Mouse (Mus musculus): ENCODE data around the gene Syngap1. TPM values are rescaled to one million over a fixed set of nuclear protein-coding genes. Genes with fewer than 3 reads are reported as not detected.
A peak's percentile ranks its signal among the peaks of the same experiment; 100 is the strongest.

Gene Syngap1
- 5.2 TPM for polyA plus RNA-seq (2012; fragmentation: generic; extraction: Trizol)

DNA sequence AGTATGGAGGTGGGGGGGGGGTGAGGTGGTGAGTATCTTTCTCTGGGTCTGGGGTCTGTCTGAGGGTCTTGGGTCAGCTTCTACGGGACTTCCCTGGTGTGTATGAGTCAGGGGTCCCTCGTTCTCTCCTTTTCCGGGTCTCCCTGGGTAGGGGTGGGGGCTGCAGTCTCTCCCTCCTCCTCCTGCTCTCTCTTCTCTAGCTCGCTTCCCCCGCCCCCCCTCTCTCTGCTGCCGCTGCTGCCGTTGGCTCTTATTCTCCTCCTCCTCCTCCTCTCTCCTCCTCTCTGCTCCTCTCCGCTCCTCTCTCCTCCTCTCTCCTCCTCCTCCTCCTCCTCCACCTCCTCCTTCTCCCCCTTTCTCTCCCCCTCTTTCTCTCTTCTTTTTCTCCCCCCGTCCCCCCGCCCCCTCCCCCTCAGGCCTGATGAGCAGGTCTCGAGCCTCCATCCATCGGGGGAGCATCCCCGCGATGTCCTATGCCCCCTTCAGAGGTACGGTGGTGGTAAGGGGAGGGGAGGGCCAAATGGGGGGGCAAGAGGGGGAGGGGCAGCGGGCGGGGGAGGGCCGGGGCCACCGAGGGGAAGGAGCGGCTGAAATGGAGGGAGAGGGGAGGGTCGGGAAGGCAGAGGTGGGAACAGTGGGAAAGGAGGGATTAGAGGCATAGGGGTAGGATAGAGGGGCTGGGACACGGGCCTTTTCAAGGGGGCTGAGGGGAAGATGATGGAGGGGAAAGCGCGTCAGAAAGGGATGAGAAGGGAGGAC, at the start of gene Syngap1:
Gene Syngap1 (plus strand): TSS at position 223 of the 759 bp plus-strand sequence.
- H3K36me3 ChIP-seq (ENCODE audit: control insufficient read depth, insufficient read depth): no peaks in the 10 kb centered on the region
- H3K79me2 ChIP-seq (ENCODE audit: control insufficient read depth, insufficient read depth): peaks cover 13% of the 10 kb centered on the region
- TF ChIP-seq TCF12 (IDR thresholded peaks at IDR 0.05; ENCODE audit: insufficient read depth, poor library complexity, severe bottlenecking) (no peak), MAX (IDR thresholded peaks at IDR 0.05; ENCODE audit: low read depth) (no peak), TCF3 (IDR thresholded peaks at IDR 0.05; ENCODE audit: insufficient read length, low read depth) (no peak), SRF (IDR thresholded peaks at IDR 0.05; ENCODE audit: control insufficient read depth, insufficient read length, low read depth) (no peak), USF1 (IDR thresholded peaks at IDR 0.05; ENCODE audit: low read depth) (no peak), MYOG (IDR thresholded peaks at IDR 0.05; ENCODE audit: control insufficient read depth in 1 of 3, insufficient read depth in 1 of 3, insufficient read length in 2 of 3, low read depth in 2 of 3) (no peak), POLR2A (IDR thresholded peaks at IDR 0.05; ENCODE audit: insufficient read length, low read depth) (no peak)
- H3K4me2 ChIP-seq (ENCODE audit: low read depth): peak within 1 kb of the TSS; percentile 84
- H3K27me3 ChIP-seq (ENCODE audit: control insufficient read depth, insufficient read depth, insufficient read length): no peaks in the 10 kb centered on the region
- H3ac ChIP-seq (ENCODE audit: control insufficient read depth, insufficient read length): peak within 1 kb of the TSS; percentile 58
- peak within 1 kb of the TSS; percentile 71 for H3K4me3 ChIP-seq

DNA sequence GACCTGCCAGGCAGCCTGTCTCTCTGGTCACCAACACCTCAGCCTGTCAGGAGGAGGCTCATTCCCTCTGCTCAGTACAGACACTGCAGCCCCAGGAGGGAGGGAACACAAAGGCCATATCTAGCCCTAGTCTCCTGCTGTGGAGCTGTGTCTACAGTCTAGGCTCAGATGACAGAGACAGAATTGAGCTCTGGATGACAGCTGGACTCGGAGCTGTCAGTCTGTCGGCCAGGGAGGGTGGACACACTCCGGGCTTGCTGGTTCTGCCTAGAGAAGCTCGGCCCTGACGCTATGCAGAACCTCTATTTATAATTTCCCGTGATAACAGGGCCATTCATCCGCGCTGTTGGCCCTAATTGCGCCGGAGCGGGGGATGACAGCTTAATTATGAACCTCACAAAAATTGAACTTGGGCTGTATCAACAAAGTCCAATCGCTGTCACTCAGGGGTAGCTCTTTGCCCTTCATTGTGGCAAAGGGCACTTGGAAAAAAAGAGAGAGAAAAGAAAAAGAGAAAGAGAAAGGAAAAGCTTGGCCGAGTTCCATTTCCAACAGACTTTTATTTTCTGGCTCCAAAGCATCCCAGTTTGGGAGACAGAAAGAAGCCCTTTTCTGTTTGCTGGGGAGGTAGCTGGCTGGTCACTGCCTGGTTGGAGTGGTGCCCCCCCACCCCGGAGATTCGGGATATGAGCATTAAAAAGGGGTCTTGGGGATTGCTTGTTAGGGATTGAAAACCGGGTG, 48.2 kb upstream of the Syngap1 start:
- TF ChIP-seq MYOG (IDR thresholded peaks at IDR 0.05; ENCODE audit: control insufficient read depth in 1 of 3, insufficient read depth in 1 of 3, insufficient read length in 2 of 3, low read depth in 2 of 3) (no peak), MYOD1 (IDR thresholded peaks at IDR 0.05; ENCODE audit: control insufficient read depth in 1 of 3, insufficient read length in 2 of 3, low read depth in 2 of 3) (peak; percentile 14 to 60 (median 31))
- peak overlapping the region; percentile 62 for H3K4me2 ChIP-seq (ENCODE audit: low read depth)
- H3ac ChIP-seq (ENCODE audit: control insufficient read depth, insufficient read length): no peak overlapping the region
- no peak overlapping the region for H3K4me3 ChIP-seq
- H3K79me2 ChIP-seq (ENCODE audit: control insufficient read depth, insufficient read depth): no peaks in the 10 kb centered on the region
- peaks cover 7% of the 10 kb centered on the region for H3K27me3 ChIP-seq (ENCODE audit: control insufficient read depth, insufficient read depth, insufficient read length)
- H3K36me3 ChIP-seq (ENCODE audit: control insufficient read depth, insufficient read depth): no peaks in the 10 kb centered on the region

DNA sequence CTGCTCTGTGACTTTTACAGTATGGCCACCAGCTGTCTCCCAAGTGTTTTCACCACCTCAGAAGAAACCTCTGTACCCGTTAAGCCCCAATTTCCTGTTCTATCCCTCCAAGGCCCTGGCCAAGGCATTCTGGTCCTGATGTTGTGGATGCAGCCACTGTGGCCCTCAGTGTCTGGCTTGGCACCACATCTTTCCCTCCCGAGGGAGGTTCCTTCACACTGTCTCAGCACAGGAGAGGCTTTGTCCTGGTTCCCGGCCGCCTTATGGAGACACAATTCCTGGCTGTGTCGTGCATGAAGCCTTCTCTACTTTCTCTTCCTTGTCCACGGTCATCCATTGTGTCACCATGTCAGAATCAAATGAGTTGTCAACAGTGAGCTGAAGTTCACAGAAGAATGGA, 47.6 kb upstream of the Syngap1 start:
- Histone ChIP-seq H3K4me2 (ENCODE audit: low read depth) (peak overlapping the region; percentile 62), H3ac (ENCODE audit: control insufficient read depth, insufficient read length) (no peak overlapping the region), H3K27me3 (ENCODE audit: control insufficient read depth, insufficient read depth, insufficient read length) (peaks cover 7% of the 10 kb centered on the region), H3K79me2 (ENCODE audit: control insufficient read depth, insufficient read depth) (no peaks in the 10 kb centered on the region), H3K4me3 (no peak overlapping the region), H3K36me3 (ENCODE audit: control insufficient read depth, insufficient read depth) (no peaks in the 10 kb centered on the region)
- TF ChIP-seq MYOG (IDR thresholded peaks at IDR 0.05; ENCODE audit: control insufficient read depth in 1 of 3, insufficient read depth in 1 of 3, insufficient read length in 2 of 3, low read depth in 2 of 3) (no peak), MAX (IDR thresholded peaks at IDR 0.05; ENCODE audit: low read depth) (no peak), SRF (IDR thresholded peaks at IDR 0.05; ENCODE audit: control insufficient read depth, insufficient read length, low read depth) (no peak), POLR2A (IDR thresholded peaks at IDR 0.05; ENCODE audit: insufficient read length, low read depth) (no peak), CEBPB (IDR thresholded peaks at IDR 0.05; ENCODE audit: insufficient read depth, poor library complexity, severe bottlenecking) (no peak), USF1 (IDR thresholded peaks at IDR 0.05; ENCODE audit: low read depth) (no peak), E2F4 (IDR thresholded peaks at IDR 0.05; ENCODE audit: insufficient read depth) (no peak), REST (IDR thresholded peaks at IDR 0.05; ENCODE audit: insufficient read depth, insufficient read length) (no peak), TCF3 (IDR thresholded peaks at IDR 0.05; ENCODE audit: insufficient read length, low read depth) (no peak), MYOD1 (IDR thresholded peaks at IDR 0.05; ENCODE audit: control insufficient read depth in 1 of 3, insufficient read length in 2 of 3, low read depth in 2 of 3) (no peak)

DNA sequence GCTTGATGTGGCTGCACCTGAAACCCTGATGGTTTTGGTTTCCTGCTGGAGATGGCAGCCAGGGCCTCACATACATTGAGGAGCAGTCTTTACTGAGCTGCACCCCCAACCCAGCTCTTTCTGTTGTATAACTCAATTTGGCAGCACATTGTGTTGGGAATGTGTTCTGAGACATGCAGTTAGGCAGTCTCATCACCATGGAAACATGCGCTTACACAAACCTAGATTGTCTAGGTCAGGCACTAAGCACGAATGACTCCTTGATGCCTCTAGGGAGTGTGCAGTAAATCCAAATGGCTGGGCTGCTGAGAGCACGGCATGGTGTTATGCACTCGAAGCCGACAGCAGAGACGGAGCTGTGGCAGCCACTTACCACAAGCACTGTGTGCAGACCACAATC, 46.7 kb upstream of the Syngap1 start:
- Histone ChIP-seq H3K36me3 (ENCODE audit: control insufficient read depth, insufficient read depth) (no peaks in the 10 kb centered on the region), H3ac (ENCODE audit: control insufficient read depth, insufficient read length) (no peak overlapping the region), H3K27me3 (ENCODE audit: control insufficient read depth, insufficient read depth, insufficient read length) (peaks cover 7% of the 10 kb centered on the region), H3K4me2 (ENCODE audit: low read depth) (no peak overlapping the region), H3K79me2 (ENCODE audit: control insufficient read depth, insufficient read depth) (no peaks in the 10 kb centered on the region), H3K4me3 (no peak overlapping the region)
- TF ChIP-seq POLR2AphosphoS2 (IDR thresholded peaks at IDR 0.05; ENCODE audit: insufficient read length, low read depth) (no peak), SRF (IDR thresholded peaks at IDR 0.05; ENCODE audit: control insufficient read depth, insufficient read length, low read depth) (no peak), POLR2A (IDR thresholded peaks at IDR 0.05; ENCODE audit: insufficient read length, low read depth) (no peak), CEBPB (IDR thresholded peaks at IDR 0.05; ENCODE audit: insufficient read depth, poor library complexity, severe bottlenecking) (no peak), MYOG (IDR thresholded peaks at IDR 0.05; ENCODE audit: control insufficient read depth in 1 of 3, insufficient read depth in 1 of 3, insufficient read length in 2 of 3, low read depth in 2 of 3) (no peak), TCF12 (IDR thresholded peaks at IDR 0.05; ENCODE audit: insufficient read depth, poor library complexity, severe bottlenecking) (no peak), REST (IDR thresholded peaks at IDR 0.05; ENCODE audit: insufficient read depth, insufficient read length) (no peak)

DNA sequence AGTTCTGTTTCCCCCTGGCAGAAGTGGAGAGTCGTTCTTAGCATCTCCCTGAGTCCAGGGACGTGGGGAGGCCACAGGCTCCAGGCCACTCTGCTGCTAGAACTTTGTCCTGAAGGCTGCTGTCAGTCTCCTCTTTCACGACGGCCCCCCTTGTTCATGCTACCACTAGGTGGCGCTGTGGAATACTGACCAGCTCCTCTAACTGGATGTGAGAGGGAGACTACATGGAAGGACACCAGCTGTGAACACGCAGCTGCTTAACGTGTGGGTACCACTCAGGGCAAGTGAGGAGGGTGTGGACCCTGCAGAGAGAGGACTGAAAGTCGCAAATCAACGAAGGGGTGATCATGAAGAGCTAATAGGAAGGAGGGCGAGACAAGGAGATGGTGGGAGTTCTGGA, 45.5 kb upstream of the Syngap1 start:
- H3K4me2 ChIP-seq (ENCODE audit: low read depth): no peak overlapping the region
- no peaks in the 10 kb centered on the region for H3K79me2 ChIP-seq (ENCODE audit: control insufficient read depth, insufficient read depth)
- H3K27me3 ChIP-seq (ENCODE audit: control insufficient read depth, insufficient read depth, insufficient read length): peaks cover 7% of the 10 kb centered on the region
- H3ac ChIP-seq (ENCODE audit: control insufficient read depth, insufficient read length): no peak overlapping the region
- H3K36me3 ChIP-seq (ENCODE audit: control insufficient read depth, insufficient read depth): no peaks in the 10 kb centered on the region
- TF ChIP-seq MYOD1 (IDR thresholded peaks at IDR 0.05; ENCODE audit: control insufficient read depth in 1 of 3, insufficient read length in 2 of 3, low read depth in 2 of 3): peak in 1 of 3 experiments; percentile 34
- TF ChIP-seq TCF3 (IDR thresholded peaks at IDR 0.05; ENCODE audit: insufficient read length, low read depth): no peak
- TF ChIP-seq USF1 (IDR thresholded peaks at IDR 0.05; ENCODE audit: low read depth): no peak
- TF ChIP-seq POLR2AphosphoS2 (IDR thresholded peaks at IDR 0.05; ENCODE audit: insufficient read length, low read depth): no peak
- peak in 1 of 3 experiments; percentile 52 for TF ChIP-seq MYOG (IDR thresholded peaks at IDR 0.05; ENCODE audit: control insufficient read depth in 1 of 3, insufficient read depth in 1 of 3, insufficient read length in 2 of 3, low read depth in 2 of 3)
- no peak overlapping the region for H3K4me3 ChIP-seq

Data from myocyte (in vitro differentiated cells).